Mouse (Mus musculus) liver, postnatal 0 days (tissue): ENCODE results near the gene Yju2.

Experiments used
- CTCF ChIP-seq: sonication (generic); IDR thresholded peaks from 2 replicates; pipeline ENCODE4 v1.5.1; 2016; ENCODE audit warnings: antibody characterized with exemption, low read depth
- EP300 ChIP-seq: IDR thresholded peaks from 2 replicates; pipeline ENCODE4 v1.6.1; 2016; ENCODE audit warnings: antibody characterized with exemption, low read depth, mild to moderate bottlenecking

DNA sequence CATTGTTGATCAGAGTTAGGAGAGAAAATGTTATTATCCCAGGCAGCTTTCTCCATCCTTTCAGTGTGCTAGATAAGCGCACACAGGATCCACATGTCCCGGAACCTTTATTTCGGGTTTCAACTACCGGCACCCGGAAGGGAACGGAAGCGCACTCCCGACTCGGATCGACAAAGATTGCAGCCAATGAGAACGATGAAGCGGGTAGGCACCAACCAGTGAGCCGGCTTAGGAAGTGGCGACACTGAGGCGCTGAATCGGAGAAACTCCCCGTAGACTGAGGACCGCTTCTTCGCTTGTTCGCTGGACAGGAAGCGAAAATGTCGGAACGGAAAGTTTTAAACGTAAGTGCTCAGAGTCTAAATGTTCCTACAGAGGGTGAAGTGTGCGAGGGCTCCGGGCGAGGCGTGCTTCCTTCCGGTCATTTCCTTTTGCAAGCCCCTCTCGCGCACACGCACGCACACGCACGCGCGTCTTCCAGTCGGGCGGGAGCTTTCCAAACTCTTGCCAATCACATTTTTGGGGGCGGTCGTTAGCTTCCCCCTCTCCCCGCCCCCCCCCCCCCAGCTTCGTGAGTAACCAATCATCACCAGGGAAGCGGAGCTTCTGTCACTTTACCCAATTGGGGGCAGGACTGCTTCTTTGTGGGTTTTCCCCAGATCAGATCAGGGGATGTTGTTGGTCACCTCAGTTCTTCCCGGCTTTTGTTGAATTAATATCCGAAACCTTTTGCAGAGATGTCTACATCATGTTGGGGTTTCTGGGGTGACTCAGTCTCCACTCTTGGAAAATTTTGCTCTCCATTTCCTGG lies at the start of gene Yju2:
- TF ChIP-seq CTCF (no peak; the same call in 1 of the 2 replicates), EP300 (no peak)
